Mouse (Mus musculus) kidney, postnatal 0 days (tissue): ENCODE results near the gene Lefty1. TPM values are rescaled to one million over a fixed set of nuclear protein-coding genes. Genes with fewer than 3 reads are reported as not detected.

ENCODE experiments used
- ATAC-seq: fragments of 200-750 bp; cut with Nextera tagmentation; replicated peaks from 2 replicates; pipeline ENCODE4 v1.8.0; 2017; ENCODE audit warnings: low read depth, moderate number of reproducible peaks, moderate TSS enrichment, moderate library complexity; ENCODE audit not compliant: low FRiP score
- DNase-seq: peaks from one replicate; pipeline ENCODE4 v3.0.0-alpha.2; 2016; ENCODE audit warnings: low spot score
- H3K27ac ChIP-seq: fragments of 300-500 bp; sonication (generic); 2 replicates; pipeline ENCODE4 v1.5.1; 2014; ENCODE audit warnings: mild to moderate bottlenecking
- H3K27me3 ChIP-seq: fragments of 300-500 bp; sonication (generic); 2 replicates; pipeline ENCODE4 v1.6.1; 2014; ENCODE audit warnings: low read length, mixed read lengths; ENCODE audit not compliant: insufficient read depth
- H3K36me3 ChIP-seq: fragments of 300-500 bp; sonication (generic); 2 replicates; pipeline ENCODE4 v1.6.1; 2014; ENCODE audit warnings: low read length, mixed read lengths; ENCODE audit not compliant: insufficient read depth
- H3K4me1 ChIP-seq: fragments of 300-500 bp; sonication (generic); replicated peaks from 2 replicates; pipeline ENCODE4 v1.6.1; 2014; ENCODE audit warnings: antibody characterized with exemption, low read length, mixed read lengths; ENCODE audit not compliant: insufficient read depth
- H3K4me2 ChIP-seq: fragments of 300-500 bp; sonication (generic); 2 replicates; pipeline ENCODE4 v1.6.1; 2014; ENCODE audit warnings: mild to moderate bottlenecking, low read length, moderate library complexity, mixed read lengths
- H3K4me3 ChIP-seq: fragments of 300-500 bp; sonication (generic); replicated peaks from 2 replicates; pipeline ENCODE4 v1.5.1; 2014; ENCODE audit warnings: low read depth, low read length
- H3K9ac ChIP-seq: fragments of 300-500 bp; sonication (generic); 2 replicates; pipeline ENCODE4 v1.6.1; 2014; ENCODE audit warnings: low read depth, low read length
- H3K9me3 ChIP-seq: fragments of 300-500 bp; sonication (generic); replicated peaks from 2 replicates; pipeline ENCODE4 v1.6.1; 2016; ENCODE audit warnings: low read length, inconsistent platforms, mixed read lengths
- CTCF ChIP-seq: IDR thresholded peaks from 2 replicates; pipeline ENCODE4 v1.5.1; 2016; ENCODE audit warnings: antibody characterized with exemption, low read depth, mild to moderate bottlenecking, moderate library complexity
- WGBS: fragments of 180-500 bp; shearing (Covaris S2); extraction: QIAGEN DNeasy Blood & Tissue Kit; methylation state at CpG from one replicate; pipeline ENCODE4 v1.1.7; 2014; 5-methylcytosine and 5-hydroxymethylcytosine counted together
- polyA plus RNA-seq: library from polyadenylated mRNA; unstranded; fragments of >200 nt; fragmentation: Nextera tagmentation; extraction: Ambion mirVana; gene quantifications from 2 replicates; pipeline ENCODE4 v1.2.1, GENCODE M21; 2015

Gene Lefty1
- polyA plus RNA-seq, 1 experiment from 2014 or later: 1.5 TPM

DNA sequence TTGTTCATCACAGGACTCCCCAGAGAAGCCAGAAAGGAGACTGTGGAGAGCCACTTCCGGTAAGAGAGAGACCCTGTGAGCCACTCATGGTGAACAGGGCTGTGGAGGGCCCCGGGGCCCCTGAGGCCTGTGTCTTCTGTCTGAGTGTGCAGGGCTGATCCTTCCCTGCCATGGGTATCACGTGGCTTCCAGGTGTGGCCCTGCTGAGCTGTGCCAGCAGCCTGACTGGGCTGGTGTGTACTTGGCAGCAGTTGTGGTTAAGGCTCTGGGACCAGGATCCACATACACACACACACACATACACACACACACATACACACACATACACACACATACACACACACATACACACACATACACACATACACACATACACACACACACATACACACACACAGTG is 23.2 kb downstream of the Lefty1 start:
- H3K4me1 ChIP-seq: no peaks in the 10 kb centered on the region
- DNase-seq (no peak), ATAC-seq (no peak)

DNA sequence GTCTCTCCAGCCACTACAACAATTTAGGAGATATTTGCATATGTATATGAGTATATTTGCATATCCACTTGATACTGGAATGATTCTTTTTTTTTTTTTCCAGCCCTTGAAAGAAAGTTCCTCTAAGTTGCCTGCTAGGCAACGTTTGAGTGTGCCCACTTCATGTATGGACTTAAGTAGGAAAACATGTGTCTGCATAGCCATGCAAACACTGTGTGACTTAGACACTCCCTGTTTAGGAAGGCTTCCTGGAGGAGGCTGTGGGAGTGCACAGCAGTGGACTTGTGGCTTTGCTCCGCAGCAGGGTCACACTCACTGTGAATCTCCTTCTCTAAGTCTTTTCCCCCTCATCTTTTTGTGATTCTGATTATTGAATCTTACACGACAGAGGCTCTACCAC is 24.0 kb downstream of the Lefty1 start:
- TF ChIP-seq CTCF: no peak
- WGBS: 62% methylated on average over 3 of the region's 3 CpGs
- no peak overlapping the region for H3K9ac ChIP-seq
- ATAC-seq: no peak
- no peak overlapping the region for H3K4me2 ChIP-seq
- H3K4me1 ChIP-seq: no peaks in the 10 kb centered on the region
- H3K36me3 ChIP-seq: peaks cover 21% of the 10 kb centered on the region; the same call in 1 of the 2 replicates
- no peaks in the 10 kb centered on the region for H3K9me3 ChIP-seq
- no peak for DNase-seq
- H3K27ac ChIP-seq: no peak overlapping the region
- no peak overlapping the region for H3K4me3 ChIP-seq
- no peaks in the 10 kb centered on the region for H3K27me3 ChIP-seq

More for the DNA sequence above, 23.2 kb downstream of the Lefty1 start:
- WGBS: 95% methylated on average over 3 of the region's 3 CpGs
- no peak overlapping the region for H3K4me2 ChIP-seq
- H3K27me3 ChIP-seq: no peaks in the 10 kb centered on the region
- TF ChIP-seq CTCF: no peak
- no peaks in the 10 kb centered on the region for H3K9me3 ChIP-seq
- H3K27ac ChIP-seq: no peak overlapping the region
- no peak overlapping the region for H3K9ac ChIP-seq
- no peak overlapping the region for H3K4me3 ChIP-seq
- peaks cover 18% of the 10 kb centered on the region; the same call in 1 of the 2 replicates for H3K36me3 ChIP-seq

DNA sequence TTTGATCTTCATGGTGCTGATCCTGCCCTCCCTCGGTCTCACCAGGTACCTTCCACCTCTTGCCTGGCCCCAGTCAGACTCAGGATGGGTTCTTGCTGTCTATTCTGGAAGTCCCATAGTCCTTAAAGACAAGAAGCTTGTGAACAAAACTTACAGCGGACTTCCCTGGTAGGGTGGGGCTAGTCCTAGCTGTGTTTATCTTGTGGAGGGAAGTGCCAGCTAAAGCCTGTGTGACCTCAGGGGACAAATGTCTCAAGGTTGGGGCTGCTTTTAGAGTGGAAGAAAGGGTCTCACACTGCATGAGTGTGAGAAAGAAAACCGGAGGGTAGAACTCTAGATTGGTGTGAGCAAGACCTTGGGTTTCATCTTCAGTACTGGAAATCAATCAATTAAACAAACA is 31.0 kb downstream of the Lefty1 start:
- Histone ChIP-seq H3K4me3 (no peak overlapping the region), H3K36me3 (0 out of 2 replicates have a peak, but pooled peaks cover 28% of the 10 kb centered on the region), H3K4me1 (no peaks in the 10 kb centered on the region), H3K27ac (no peak overlapping the region; the same call in 1 of the 2 replicates), H3K9ac (no peak overlapping the region), H3K27me3 (no peaks in the 10 kb centered on the region), H3K9me3 (no peaks in the 10 kb centered on the region), H3K4me2 (no peak overlapping the region)
- DNase-seq: no peak
- no peak for ATAC-seq
- TF ChIP-seq CTCF: no peak
- 86% methylated on average over 3 of the region's 3 CpGs for WGBS

DNA sequence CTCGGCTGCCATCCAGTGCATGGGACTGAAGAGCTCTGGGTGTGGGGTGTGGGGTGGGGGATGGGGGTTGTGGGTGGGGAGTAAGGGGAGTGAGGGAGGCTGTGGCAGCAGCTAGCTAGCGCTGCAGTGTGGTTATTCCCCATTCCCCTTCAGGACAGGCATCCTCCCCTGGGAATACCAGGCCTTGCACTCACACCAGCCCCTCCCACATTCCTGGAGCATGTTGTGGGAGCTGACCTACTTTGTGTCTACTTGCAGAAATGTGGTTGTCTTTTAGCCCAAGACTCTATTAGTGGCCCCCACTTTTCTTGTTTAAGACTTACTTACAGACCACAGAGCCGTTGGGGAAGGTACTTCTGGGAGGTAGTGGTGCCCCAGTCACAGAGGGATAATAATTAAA is 31.7 kb downstream of the Lefty1 start:
- Histone ChIP-seq H3K4me1 (no peaks in the 10 kb centered on the region), H3K27me3 (no peaks in the 10 kb centered on the region), H3K27ac (0 out of 2 replicates have a peak overlapping the region, but pooled peaks have one; percentile 4), H3K4me3 (no peak overlapping the region), H3K9ac (no peak overlapping the region), H3K4me2 (no peak overlapping the region), H3K36me3 (0 out of 2 replicates have a peak, but pooled peaks cover 22% of the 10 kb centered on the region), H3K9me3 (no peaks in the 10 kb centered on the region)
- 0 out of 2 replicates have a peak, but pooled peaks have one; percentile 25 for ATAC-seq
- TF ChIP-seq CTCF: no peak
- WGBS: 59% methylated on average over 3 of the region's 3 CpGs
- peak; percentile 80 for DNase-seq

DNA sequence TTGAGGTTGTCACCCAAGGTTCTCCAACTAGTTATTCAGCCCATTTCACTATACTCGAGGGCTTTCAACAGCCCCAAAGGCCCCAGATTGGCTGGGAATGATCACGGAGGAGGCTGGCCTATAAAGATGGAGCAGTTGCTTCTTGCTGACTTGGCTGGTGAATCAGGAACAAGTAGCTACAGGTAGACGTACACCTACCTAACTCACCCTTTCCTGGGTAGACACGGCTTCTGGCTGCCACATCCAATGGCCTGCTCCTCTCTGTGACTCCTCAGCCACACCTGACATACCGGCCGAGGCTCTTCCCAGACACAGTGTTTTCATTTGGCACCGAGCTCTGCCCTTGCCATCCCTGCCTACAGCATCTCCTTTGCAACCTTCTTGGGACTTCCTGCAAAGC is 32.4 kb downstream of the Lefty1 start:
- TF ChIP-seq CTCF: no peak

DNA sequence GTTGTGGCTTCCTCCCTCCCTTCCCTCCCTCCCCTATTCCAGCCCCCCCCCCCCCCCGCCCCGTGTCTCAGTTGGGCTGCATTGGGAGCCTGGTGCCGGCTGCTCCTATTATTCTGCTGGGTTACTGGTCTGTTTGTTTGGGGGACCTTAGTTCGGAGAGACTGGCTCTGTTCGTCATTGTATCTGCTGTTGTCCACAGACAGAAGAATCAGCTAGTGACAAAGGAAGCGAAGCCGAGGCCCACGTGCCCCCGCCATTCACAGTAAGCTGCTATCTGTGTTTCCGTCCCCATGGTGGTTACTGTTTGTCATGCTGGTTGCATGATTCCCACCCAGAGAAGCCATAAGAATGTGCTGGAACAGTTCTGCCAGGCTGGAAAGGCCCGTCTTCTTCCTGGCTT is 38.1 kb downstream of the Lefty1 start:
- H3K4me1 ChIP-seq: no peaks in the 10 kb centered on the region
- no peak overlapping the region for H3K4me2 ChIP-seq
- ATAC-seq (no peak), DNase-seq (no peak)
- H3K9ac ChIP-seq: no peak overlapping the region
- no peak for TF ChIP-seq CTCF
- H3K9me3 ChIP-seq: no peaks in the 10 kb centered on the region
- no peak overlapping the region for H3K27ac ChIP-seq
- 0 out of 2 replicates have a peak, but pooled peaks cover 10% of the 10 kb centered on the region for H3K36me3 ChIP-seq
- no peaks in the 10 kb centered on the region for H3K27me3 ChIP-seq
- H3K4me3 ChIP-seq: no peak overlapping the region
- WGBS: 86% methylated on average over 10 of the region's 11 CpGs

More for the DNA sequence above, 32.4 kb downstream of the Lefty1 start:
- Histone ChIP-seq H3K9me3 (no peaks in the 10 kb centered on the region), H3K36me3 (0 out of 2 replicates have a peak, but pooled peaks cover 22% of the 10 kb centered on the region), H3K4me3 (no peak overlapping the region), H3K4me1 (no peaks in the 10 kb centered on the region), H3K27me3 (no peaks in the 10 kb centered on the region), H3K9ac (no peak overlapping the region), H3K4me2 (no peak overlapping the region), H3K27ac (no peak overlapping the region)
- DNase-seq (no peak), ATAC-seq (no peak)
- 85% methylated on average over 7 of the region's 7 CpGs for WGBS
